Mouse (Mus musculus) heart, adult 9 months (tissue): ENCODE results near the gene Zbtb20.

Source experiments
- DNase-seq, 2 experiments: peaks; one replicate each; pipeline ENCODE4 v3.0.0; 2022; ENCODE audit warnings: low spot score in 2 of 2

Zbtb20 gene

GRCm38 (mm10) chr16:43300420-43300819 is 424.7 kb downstream of the Zbtb20 start:
- no peak for DNase-seq

- DNase-seq = no peak
These were observed 426.5 kb downstream of the Zbtb20 start for GRCm38 (mm10) chr16:43302171-43302570.

DNA sequence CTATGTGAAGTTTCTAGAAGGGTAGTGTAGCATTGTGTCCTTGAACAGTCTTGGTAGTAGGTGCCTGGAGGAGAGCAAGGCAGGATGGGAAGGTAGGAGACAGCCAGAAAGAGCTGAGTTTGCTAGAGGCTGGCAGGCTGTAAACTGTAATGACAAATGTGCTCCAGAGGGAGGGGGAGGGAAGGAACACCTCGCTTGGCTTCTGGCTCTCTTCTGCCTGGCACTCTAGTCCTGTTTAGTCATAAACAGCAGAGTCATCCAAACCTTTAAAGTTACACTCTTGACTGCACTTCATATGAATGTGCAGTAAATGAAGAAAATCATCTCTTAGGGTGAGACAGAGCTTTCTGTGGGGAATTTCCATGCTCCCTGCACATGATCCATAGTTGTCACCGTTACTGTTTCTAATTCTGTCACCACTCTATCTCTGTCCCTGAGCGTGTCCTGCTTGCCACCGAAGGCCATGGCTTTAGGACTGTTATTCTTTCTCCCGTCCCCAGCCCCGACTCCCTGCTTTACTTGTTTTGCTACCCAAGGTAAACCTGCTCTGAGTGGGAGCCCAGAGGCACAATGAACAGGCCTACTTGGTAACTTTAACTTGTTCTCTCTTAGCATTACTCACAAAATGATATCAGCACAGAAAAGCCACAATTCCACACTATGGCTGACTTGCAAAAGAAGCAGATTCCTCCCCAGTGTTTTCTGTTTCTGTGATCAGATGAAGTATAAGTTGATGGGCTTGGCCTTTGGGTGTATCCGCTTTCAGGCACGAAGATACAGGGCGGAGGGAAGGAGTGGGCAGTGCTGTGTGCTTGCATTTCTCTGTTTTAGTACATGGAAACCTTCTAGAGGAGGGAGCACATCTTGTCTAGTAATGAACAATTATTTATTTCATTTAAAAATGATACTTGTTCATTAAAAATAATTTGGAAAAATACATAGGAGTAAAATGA is 427.8 kb downstream of the Zbtb20 start:
- peak; percentile 64 to 72 for DNase-seq

DNA sequence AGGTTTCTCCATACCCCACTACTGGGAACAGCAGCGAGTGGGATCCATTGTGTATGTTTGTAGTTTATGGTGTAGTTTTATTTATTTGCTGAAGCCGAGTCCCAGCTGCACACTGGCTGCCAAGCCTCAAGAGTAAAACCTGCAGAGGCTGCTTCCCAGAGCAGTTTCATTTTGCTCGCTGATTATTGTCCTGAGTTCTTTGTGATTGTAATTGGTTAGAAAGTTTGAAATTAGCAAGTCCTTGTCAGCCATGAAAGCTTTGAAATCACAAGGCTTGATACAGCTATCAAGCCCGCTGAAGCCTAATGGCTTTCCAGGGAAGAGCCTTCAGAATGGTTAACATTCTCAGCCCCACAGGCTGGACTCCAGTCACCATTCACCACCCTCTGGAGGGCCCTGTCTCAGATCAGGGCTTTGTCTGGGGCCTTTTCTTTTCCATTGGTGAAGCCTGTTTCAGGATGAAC is 434.3 kb downstream of the Zbtb20 start:
- DNase-seq = no peak

- DNase-seq = no peak
These were observed 448.3 kb downstream of the Zbtb20 start for GRCm38 (mm10) chr16:43324009-43324408.

- no peak for DNase-seq
These were observed 452.5 kb downstream of the Zbtb20 start for GRCm38 (mm10) chr16:43328221-43328620.

DNA sequence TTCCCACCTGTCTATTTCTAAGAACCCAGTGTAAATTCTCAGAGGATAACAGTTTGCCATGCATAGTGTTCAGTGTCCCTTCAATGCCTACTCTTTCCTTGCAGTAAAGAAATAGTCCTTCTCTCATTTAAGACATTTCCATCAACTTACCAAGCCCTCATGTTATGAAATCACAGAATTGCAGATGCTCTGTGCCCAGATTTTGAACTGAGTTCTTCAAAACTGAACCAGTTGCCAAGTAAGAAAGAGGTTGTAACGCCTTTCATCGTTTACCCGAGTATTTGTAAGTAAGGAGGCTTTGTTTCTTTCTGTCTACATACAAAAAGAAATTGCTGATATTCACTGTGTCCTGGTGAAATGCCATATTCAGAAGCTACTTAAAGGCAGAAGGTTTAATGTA is 454.5 kb downstream of the Zbtb20 start:
- no peak for DNase-seq

DNA sequence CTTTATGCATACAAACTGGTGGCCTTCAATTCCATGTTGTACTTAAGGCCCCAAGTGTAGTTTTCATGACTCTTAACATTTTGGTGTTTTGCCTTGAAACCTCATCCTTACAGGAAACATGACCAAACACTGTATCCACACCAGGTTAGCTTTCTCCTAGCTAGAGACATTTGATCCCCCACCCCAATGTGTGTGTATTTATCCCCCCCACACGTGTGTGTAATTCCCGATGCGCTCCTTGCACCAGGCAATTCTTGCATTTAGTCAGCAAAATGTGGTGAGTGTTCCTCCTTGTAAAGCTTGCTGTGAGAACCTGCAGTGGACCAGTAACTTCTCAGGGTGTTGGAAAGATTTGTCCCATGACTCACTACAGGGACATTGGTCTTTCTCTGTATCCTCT is 455.8 kb downstream of the Zbtb20 start:
- DNase-seq = no peak

DNA sequence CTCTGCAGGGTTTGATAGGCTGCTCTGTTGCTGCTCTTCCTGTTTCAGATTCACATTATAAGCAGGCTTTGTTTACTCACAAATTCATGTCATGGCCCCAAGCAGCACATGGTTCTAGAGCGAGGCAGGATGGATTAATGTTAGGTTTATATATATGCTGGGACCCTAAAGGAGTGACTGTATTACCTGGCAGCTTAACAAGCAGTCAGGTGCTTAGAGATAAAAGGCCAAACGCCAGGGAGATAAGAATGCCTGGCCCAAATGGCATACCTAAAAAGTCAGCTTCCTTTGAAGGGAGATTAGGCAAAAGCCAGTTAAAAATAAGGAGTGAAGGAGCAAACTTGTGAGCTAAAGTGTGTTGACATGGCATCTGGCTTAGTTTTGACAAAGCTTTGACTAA is 457.1 kb downstream of the Zbtb20 start:
- DNase-seq = no peak

GRCm38 (mm10) chr16:43333265-43333664 is 457.6 kb downstream of the Zbtb20 start:
- DNase-seq = no peak

DNA sequence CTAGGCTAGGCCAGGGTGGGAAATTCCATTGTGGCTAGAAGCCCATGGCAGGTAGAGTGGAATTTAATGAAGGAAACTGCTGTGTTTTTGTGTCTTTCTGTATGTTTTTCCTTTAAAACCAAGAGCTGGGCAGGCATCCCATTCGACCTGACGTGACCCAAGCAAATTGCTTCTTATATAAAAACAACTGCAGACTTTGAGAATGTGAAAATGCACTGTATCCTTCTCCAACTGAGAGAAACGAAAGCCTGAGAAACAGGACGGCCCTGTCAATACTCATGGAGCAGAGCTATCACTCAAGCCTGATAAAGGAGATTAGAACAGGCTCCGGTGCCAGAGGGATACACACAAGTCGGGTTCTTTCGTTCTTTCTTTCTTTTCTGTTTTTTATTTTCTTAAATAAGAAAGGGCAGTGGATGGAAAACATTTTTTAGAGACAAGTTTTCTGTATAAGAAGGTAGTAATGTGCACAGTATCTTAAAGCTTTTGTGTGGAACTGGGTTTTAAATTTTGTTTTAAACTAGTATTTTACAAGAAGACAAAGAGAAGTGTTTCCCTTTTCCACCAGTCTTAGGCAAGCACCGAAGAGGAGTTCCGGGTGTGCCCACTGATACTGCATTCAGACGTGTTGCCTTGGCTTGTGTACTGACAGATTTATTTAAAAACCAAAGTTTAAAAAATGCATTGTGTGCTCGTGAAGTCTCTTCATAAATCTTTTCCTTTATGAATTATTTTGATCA is 458.9 kb downstream of the Zbtb20 start:
- DNase-seq = peak; percentile 50 to 69

DNA sequence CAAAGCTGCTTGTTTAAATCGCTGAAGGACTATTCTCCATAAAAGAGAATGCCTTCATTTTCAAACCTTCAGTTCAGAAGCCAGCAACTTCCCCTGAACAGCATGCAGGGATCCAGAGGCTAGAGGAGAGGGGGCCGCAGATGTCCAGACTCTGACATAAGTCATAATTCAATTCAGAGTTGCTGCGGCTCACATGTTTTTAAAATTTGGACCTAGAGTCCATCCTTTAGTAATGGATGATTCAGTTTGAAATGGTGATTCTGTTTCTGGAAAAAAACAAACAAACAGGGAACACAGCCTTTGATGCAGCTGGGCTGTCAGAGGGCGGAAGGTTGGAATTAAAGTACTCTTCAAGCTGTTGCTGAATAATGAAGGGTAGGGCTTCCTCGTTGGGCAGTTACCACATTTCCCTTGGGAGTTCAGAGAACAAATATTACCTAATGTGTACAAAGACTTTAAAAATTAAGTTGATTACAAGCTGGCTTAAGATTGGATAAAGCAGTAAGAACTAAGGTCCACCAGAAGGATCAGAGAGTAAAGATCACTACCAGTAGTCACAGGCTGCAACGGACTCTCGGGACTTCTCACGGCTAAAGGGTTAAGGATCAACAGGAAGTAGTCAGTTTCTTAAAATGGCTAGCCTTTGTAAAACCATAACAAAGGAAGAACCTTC is 459.6 kb downstream of the Zbtb20 start:
- peak; percentile 76 to 89 for DNase-seq

- DNase-seq = no peak
These were observed 460.1 kb downstream of the Zbtb20 start for GRCm38 (mm10) chr16:43335824-43336215.

DNA sequence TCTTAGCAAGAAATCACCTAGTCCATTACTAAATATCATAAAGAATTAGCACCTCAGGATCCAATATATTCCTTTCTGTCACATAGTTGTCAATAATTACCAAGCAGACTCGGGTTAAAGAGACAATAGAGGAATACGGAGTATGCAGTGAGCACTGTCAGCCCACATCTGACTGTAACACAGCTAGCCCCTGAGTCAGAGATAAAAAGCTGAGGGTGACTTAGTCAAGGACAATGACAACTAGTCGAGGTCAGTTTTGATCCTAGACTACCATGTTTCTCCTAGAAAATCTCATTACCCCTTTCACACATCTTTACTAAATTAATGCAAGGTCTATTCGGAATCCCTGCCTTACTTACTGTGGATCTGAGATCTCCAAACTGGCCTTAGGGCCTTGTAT is 465.0 kb downstream of the Zbtb20 start:
- no peak for DNase-seq

DNA sequence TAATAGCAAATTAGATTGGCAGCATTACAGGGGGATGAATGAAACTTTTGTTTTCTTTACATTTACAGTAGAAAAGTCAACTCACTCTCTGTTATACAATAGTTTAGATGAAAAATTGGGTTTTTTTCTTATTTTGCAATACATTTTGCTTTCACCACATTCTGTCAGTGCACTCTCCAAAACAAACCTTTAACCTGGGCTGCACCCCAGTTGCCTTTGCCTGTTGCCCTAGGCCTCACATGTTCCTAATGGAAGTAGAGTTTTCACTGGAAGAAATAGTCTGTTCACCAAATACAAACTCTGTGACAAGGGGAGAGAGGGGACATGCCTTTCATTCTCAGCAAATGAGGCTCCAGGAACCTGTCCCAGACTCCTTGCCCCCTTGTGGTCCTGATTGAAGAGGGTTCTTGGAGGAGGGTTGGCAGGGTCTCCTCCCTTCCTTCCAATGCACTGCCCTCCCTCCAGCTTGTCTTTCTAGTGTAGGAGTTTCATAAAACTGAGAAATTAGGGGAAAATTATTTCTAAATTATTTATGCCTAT is 466.3 kb downstream of the Zbtb20 start:
- no peak for DNase-seq

DNA sequence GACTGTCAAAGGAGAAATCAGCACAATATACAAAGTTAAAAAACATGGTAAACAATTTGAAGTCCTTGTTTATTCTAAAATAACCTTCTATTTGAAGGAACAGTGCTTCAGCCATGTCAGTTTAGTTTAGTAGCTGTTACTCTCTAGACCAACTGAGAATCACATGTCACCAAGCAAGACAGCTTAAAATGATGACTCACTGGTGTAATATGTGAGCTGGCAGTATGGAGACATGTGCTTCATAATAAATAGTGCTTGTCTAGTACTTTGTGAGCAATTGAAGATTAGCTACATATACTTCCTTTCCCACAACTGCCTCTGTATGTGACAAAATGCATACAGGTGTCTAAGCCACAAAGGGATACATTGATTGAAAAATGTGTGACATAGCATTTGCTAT is 470.4 kb downstream of the Zbtb20 start:
- no peak for DNase-seq

DNA sequence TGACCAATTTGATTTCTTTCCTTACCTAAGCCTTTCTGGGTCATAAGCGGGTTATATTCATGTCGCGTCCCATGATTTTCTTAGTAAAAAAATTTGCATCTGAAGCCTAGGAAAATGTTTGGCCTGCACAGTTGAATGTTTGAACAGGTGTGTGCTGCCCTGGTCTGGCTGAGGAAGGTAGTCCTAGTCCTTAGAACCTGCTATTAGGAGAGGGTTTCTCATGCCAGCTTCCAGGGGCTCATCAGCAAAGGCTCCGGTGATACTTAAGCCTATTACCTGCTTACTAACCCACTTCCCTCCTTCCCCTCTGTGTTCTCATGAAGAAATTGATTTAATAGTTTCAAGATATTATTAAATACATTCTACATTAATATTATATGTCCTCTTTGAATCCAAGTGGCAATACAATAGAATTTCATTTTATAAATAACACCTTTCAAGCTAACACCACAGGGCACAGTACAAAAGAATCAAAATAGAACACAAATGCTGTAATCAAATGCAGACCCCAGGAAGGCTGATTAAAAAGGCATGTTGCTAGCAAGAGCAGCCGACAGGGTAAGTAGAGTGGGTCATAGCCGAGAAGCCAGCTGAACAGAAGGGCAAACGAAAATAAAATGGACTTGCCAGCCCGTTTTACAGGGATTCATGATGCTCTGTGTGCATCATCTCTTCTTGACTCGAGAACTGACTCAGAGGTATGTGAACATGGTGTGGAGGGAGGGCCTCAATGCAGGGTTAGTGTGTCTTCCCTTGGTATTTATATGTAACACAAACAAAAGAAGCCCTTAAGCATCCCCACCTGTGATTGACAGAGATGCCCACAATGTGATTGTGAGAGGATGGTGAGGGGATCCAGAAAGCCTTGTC is 480.3 kb downstream of the Zbtb20 start:
- DNase-seq = no peak

GRCm38 (mm10) chr16:43359546-43359945 is 483.9 kb downstream of the Zbtb20 start:
- DNase-seq = peak in 1 of 2 experiments; percentile 33

DNA sequence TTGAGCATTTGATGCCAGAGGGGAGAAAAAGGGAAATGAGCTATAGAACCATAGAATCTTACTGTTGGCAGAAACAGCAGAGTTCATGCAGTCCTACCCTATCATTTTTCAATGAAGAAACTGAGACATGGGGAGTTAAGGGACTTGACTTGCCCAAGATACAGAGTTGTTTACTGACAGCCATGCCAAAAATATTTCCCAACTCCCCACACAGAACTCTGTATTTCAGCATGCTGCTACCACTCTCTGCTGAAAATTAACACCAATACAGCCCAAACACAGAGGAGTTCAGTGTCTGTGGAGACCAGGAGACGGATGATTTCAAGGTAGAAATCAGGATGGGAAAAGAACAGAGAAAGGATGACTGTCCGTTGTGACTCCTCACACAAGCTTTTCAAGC is 484.4 kb downstream of the Zbtb20 start:
- DNase-seq = peak; percentile 48

- no peak for DNase-seq
These were observed 485.3 kb downstream of the Zbtb20 start for GRCm38 (mm10) chr16:43360838-43361480.
